Mouse (Mus musculus) hindbrain, postnatal 0 days (tissue): Measurements from ENCODE around the gene Tex30. TPM values are rescaled to one million over a fixed set of nuclear protein-coding genes. Genes with fewer than 3 reads are reported as not detected.
A peak's percentile ranks its signal among the peaks of the same experiment; 100 is the strongest.
"Not testable (repeated sequence)": the region's sequence is repeated elsewhere in the genome, so short reads cannot be mapped to it uniquely, and the experiment has no call there.

Source experiments
- ATAC-seq: fragments of 200-750 bp; cut with Nextera tagmentation; 2 replicates; pipeline ENCODE4 v1.8.0; 2017; ENCODE audit warnings: mild to moderate bottlenecking, moderate TSS enrichment, moderate library complexity
- DNase-seq: peaks from one replicate; pipeline ENCODE4 v3.0.0-alpha.2; 2015; ENCODE audit warnings: low spot score
- H3K27ac ChIP-seq: fragments of 300-500 bp; sonication (generic); 2 replicates; pipeline ENCODE4 v1.5.1; 2014; ENCODE audit warnings: mild to moderate bottlenecking
- H3K27me3 ChIP-seq: fragments of 300-500 bp; sonication (generic); 2 replicates; pipeline ENCODE4 v1.6.1; 2014; ENCODE audit warnings: low read length, mixed read lengths; ENCODE audit not compliant: insufficient read depth
- H3K36me3 ChIP-seq: fragments of 300-500 bp; sonication (generic); 2 replicates; pipeline ENCODE4 v1.6.1; 2014; ENCODE audit warnings: low read length, mixed read lengths; ENCODE audit not compliant: insufficient read depth
- H3K4me1 ChIP-seq: fragments of 300-500 bp; sonication (generic); 2 replicates; pipeline ENCODE4 v1.6.1; 2014; ENCODE audit warnings: antibody characterized with exemption, low read length, mixed read lengths; ENCODE audit not compliant: insufficient read depth
- H3K4me2 ChIP-seq: fragments of 300-500 bp; sonication (generic); 2 replicates; pipeline ENCODE4 v1.6.1; 2014; ENCODE audit warnings: low read depth, mild to moderate bottlenecking, low read length, moderate library complexity, mixed read lengths
- H3K4me3 ChIP-seq: fragments of 300-500 bp; sonication (generic); 2 replicates; pipeline ENCODE4 v1.5.1; 2014; ENCODE audit warnings: low read length
- H3K9ac ChIP-seq: fragments of 300-500 bp; sonication (generic); replicated peaks from 2 replicates; pipeline ENCODE4 v1.6.1; 2014; ENCODE audit warnings: mild to moderate bottlenecking, low read length, moderate library complexity, mixed read lengths
- H3K9me3 ChIP-seq: fragments of 300-500 bp; sonication (generic); 2 replicates; pipeline ENCODE4 v1.6.1; 2016; ENCODE audit warnings: low read length, mixed read lengths
- CTCF ChIP-seq: IDR thresholded peaks from 2 replicates; pipeline ENCODE4 v1.5.1; 2016; ENCODE audit warnings: antibody characterized with exemption, control low read depth, low read depth
- WGBS: fragments of 180-500 bp; shearing (Covaris S2); extraction: QIAGEN DNeasy Blood & Tissue Kit; methylation state at CpG from one replicate; pipeline ENCODE4 v1.1.7; 2014; 5-methylcytosine and 5-hydroxymethylcytosine counted together
- polyA plus RNA-seq: library from polyadenylated mRNA; unstranded; fragments of >200 nt; fragmentation: Nextera tagmentation; extraction: Ambion mirVana; gene quantifications from 2 replicates; pipeline ENCODE4 v1.2.1, GENCODE M21; 2015
- total RNA-seq: library from RNA; depleted of rRNA; stranded (reverse); fragments of >200 nt; gene quantifications from 2 replicates; pipeline ENCODE4 v1.2.3, GENCODE M21; 2014

The Tex30 gene
- total and polyA plus RNA-seq, 2 experiments from 2014 or later = 14.2 to 44.0 TPM

DNA sequence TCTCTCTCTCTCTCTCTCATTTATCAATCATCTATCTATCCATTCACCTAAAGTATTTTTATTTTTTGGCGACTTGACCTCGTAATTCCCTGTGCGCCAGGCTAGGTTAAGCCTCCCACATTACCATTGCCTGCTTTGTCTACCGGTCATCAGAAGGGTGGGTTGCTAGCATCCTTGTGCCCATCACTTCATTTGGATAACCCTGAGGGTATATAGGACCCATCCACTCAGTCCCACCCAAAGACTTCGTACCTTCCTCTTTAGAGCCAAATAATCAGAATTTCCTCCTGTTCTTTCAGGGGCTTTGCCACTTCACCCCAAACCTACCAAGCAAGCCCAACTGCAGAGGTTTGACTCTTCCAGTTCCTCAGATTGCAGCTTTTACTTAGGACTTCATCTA is 698 bp upstream of the Tex30 start:
- H3K9me3 ChIP-seq = no peaks in the 10 kb centered on the region
- H3K27me3 ChIP-seq = no peaks in the 10 kb centered on the region
- no peak for ATAC-seq
- DNase-seq = no peak
- 0 out of 2 replicates have a peak overlapping the region, but pooled peaks have one; percentile 72 for H3K9ac ChIP-seq
- H3K36me3 ChIP-seq = peaks cover 10% of the 10 kb centered on the region
- peak overlapping the region; percentile 66 for H3K4me2 ChIP-seq
- no peaks in the 10 kb centered on the region for H3K4me1 ChIP-seq
- peak overlapping the region; percentile 92 for H3K4me3 ChIP-seq
- no peak overlapping the region for H3K27ac ChIP-seq
- no peak for TF ChIP-seq CTCF
- WGBS = 11% methylated on average over 5 of the region's 5 CpGs

DNA sequence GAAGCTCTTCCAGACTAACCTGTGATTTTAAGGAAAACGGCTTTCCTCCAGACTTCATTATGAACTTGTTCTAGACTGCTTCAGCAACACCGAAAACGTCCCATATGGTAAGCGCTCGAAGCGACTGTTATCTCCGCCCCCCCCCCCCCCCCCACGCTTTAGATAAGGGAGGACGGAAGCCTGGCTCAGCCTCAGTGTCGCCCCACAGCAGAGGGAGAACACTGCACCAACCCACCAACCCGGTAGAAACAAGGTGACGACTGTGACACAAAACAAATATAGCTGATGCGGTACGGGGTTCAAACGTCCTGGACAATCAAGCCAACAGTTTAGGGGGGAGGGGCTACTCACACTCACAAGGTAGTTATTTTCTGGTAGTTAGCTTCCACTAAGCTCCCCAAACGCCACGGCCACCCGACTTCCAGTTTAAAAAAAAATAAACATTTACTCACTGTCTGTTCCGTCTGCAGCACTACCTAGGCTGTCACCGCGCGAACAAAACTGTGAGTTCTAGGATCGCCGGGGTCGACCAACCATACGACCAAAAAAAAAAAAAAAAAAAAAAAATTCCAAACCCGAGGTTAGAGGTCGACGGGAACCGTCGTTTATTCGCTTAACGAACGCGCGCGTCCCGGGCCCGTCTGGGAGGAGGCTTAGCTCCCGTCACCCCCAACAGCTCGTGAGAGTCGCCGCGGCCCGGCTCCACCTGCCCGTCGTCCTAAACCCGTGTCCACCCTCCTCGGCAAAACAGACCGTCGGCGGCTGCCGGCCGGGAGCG is 604 bp downstream of the Tex30 start:
- peak overlapping the region; percentile 80 for H3K27ac ChIP-seq
- no peaks in the 10 kb centered on the region for H3K9me3 ChIP-seq
- H3K9ac ChIP-seq = peak overlapping the region; percentile 72
- peaks cover 8% of the 10 kb centered on the region; the same call in 1 of the 2 replicates for H3K36me3 ChIP-seq
- no peaks in the 10 kb centered on the region for H3K27me3 ChIP-seq
- H3K4me2 ChIP-seq = peak overlapping the region; percentile 66
- ATAC-seq = peak; percentile 82
- H3K4me3 ChIP-seq = peak overlapping the region; percentile 92
- TF ChIP-seq CTCF = no peak
- under 1% methylated on average over 55 of the region's 55 CpGs for WGBS
- peak; percentile 46 for DNase-seq
- H3K4me1 ChIP-seq = no peaks in the 10 kb centered on the region

DNA sequence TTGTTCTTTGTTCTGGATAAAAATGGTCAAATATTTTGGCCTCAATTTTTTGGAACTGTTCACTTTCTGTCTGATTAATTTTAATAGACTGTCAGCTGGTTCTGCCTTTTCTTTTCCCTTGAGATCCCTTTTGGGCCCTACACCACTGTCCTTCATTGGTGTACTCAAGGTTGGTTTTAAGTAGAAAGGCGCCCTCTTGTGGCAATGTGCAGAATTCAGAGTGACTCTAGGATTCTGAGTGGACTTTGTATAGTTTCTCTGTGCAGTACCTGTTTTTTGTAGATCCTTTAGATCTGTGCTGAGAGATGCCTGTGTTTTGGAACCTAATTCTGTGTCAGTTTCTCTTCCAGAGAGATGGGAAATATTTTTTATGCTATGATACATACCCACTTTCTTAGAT is 37.6 kb downstream of the Tex30 start:
- Histone ChIP-seq H3K9ac (no peak overlapping the region), H3K36me3 (no peaks in the 10 kb centered on the region), H3K4me1 (no peaks in the 10 kb centered on the region), H3K27me3 (no peaks in the 10 kb centered on the region), H3K9me3 (no peaks in the 10 kb centered on the region), H3K4me2 (no peak overlapping the region), H3K27ac (no peak overlapping the region), H3K4me3 (no peak overlapping the region)
- ATAC-seq = peak; percentile 49; the same call in 1 of the 2 replicates
- DNase-seq = peak; percentile 65
- WGBS = 0% methylated on average over 1 of the region's 1 CpGs
- TF ChIP-seq CTCF = peak; percentile 68

DNA sequence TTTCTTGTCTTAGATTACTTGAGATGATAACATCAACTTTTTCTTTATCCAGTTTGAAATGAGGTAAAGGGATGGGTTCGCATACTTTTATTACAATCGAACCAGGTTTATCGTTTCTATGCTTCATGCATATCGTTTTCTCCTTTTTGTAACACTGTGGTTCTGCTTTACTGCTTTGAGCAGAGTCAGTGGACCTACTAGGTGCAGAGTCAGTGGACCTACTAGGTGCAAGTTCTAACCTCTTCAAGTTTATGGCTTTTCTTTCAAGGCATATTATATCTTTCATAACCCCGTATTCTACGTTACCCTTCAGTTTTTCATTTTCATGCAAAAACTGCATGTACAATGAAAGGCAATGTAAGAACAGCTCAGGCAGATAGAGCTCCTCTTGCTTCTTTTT is 38.8 kb downstream of the Tex30 start:
- Histone ChIP-seq H3K9me3 (no peaks in the 10 kb centered on the region), H3K4me1 (no peaks in the 10 kb centered on the region), H3K4me3 (no peak overlapping the region), H3K36me3 (no peaks in the 10 kb centered on the region), H3K27ac (no peak overlapping the region), H3K4me2 (no peak overlapping the region), H3K9ac (no peak overlapping the region), H3K27me3 (no peaks in the 10 kb centered on the region)
- WGBS = 95% methylated on average over 6 of the region's 6 CpGs
- DNase-seq (no peak), ATAC-seq (no peak)
- TF ChIP-seq CTCF = no peak

DNA sequence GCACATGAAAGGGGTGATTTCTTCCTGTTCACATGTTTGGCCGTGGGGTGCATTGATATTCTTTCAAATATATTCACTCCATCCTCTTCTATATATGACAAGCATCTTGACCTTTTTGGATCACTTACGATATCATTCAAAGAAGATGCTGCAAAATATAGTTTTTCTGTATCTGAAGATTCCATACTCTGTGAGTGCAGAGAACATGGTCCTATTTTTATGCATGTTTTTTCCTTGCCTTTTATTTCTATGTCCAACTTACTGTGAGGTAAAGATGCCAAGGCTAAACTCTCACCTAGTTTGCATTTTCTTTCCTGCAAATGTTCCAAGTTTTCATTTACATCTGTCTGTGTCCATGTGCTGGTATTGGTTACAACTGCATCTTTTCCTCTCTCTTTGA is 40.4 kb downstream of the Tex30 start, which contains the start of gene Gm8251:
TSS of gene Gm8251 (minus strand) at position 101 of the 400 bp plus-strand sequence.
- no peaks in the 10 kb centered on the region for H3K9me3 ChIP-seq
- H3K27me3 ChIP-seq = no peaks in the 10 kb centered on the region
- no peaks in the 10 kb centered on the region for H3K4me1 ChIP-seq
- H3K9ac ChIP-seq = no peak within 1 kb of the TSS
- H3K36me3 ChIP-seq = no peaks in the 10 kb centered on the region
- no peak for ATAC-seq
- no peak within 1 kb of the TSS for H3K4me3 ChIP-seq
- TF ChIP-seq CTCF = no peak
- whole genome bisulfite sequencing = 93% methylated on average over 2 of the region's 2 CpGs
- DNase-seq = no peak
- no peak within 1 kb of the TSS for H3K27ac ChIP-seq
- no peak within 1 kb of the TSS for H3K4me2 ChIP-seq

DNA sequence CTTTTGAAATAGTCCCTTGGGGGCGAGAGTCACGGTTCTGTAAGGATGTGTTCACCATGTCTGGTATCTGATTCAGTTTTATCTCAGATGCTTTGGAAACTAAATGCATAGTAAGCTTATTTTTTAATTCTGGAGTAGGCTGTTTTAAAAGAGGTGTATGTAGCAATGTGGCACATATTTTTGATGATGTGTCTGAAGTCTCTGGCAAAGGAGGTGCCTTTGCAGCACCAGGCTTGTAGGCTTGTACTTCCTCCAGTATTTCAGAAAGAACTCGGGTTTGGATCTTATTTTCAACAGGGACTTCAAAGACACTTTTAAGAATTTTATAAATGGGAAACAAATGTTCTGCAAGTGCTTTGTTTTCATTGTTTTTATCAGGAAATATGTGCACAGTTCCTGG is 44.4 kb downstream of the Tex30 start:
- DNase-seq (no peak), ATAC-seq (no peak)
- Histone ChIP-seq H3K4me3 (no peak overlapping the region), H3K4me2 (no peak overlapping the region), H3K36me3 (no peaks in the 10 kb centered on the region), H3K9me3 (no peaks in the 10 kb centered on the region), H3K4me1 (no peaks in the 10 kb centered on the region), H3K9ac (no peak overlapping the region), H3K27me3 (no peaks in the 10 kb centered on the region), H3K27ac (no peak overlapping the region)
- TF ChIP-seq CTCF = no peak
- WGBS = 89% methylated on average over 3 of the region's 3 CpGs

DNA sequence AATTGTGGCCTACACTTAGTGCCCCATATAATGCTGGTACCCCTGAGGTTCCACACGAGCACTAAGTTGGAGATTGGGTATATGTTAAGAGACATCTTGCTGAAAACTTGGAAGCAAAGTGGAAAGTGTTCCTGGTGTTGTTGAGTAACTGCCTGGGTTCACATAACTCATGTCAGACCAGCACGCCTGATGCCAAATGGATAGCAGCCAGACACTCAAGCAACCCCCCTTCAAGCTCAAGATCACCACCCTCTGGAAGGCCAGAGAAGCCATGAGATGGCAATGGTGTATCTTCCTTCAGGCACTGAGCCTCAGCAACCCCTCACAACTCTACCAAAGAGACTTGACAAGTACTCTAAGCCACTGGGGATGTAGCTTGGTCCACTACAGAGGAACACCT is 55.7 kb downstream of the Tex30 start:
- no peak for TF ChIP-seq CTCF
- H3K27ac ChIP-seq = no peak overlapping the region
- H3K4me1 ChIP-seq = no peaks in the 10 kb centered on the region
- no peaks in the 10 kb centered on the region for H3K36me3 ChIP-seq
- H3K27me3 ChIP-seq = no peaks in the 10 kb centered on the region
- H3K9me3 ChIP-seq = no peaks in the 10 kb centered on the region
- whole genome bisulfite sequencing = 73% methylated on average over 2 of the region's 2 CpGs
- no peak for DNase-seq
- ATAC-seq = no peak
- no peak overlapping the region for H3K4me2 ChIP-seq
- H3K4me3 ChIP-seq = no peak overlapping the region
- H3K9ac ChIP-seq = no peak overlapping the region

DNA sequence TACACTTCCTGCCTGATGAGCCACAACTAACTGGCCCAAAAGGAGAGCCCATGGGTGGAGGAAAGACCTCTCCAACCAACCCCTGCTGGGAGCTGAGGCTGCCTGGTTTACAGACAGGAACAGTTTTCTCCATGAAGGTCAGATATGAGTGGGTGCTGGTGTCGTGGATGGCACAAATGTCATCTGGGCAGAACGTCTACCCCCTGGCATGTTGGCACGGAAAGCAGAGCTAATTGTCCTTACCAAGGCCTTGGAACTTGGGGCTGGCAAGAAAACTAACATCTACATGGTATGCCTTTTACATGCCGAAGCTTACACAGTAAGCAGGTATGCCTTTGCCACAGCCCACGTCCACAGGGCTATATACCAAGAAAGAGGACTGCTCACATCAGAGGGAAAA is 56.6 kb downstream of the Tex30 start:
- WGBS = 76% methylated on average over 5 of the region's 5 CpGs

More for the DNA sequence above, 56.6 kb downstream of the Tex30 start:
- not testable (repeated sequence) for H3K27me3 ChIP-seq, ATAC-seq, H3K27ac ChIP-seq, H3K36me3 ChIP-seq, H3K9me3 ChIP-seq, H3K9ac ChIP-seq, H3K4me3 ChIP-seq, DNase-seq, H3K4me2 ChIP-seq, H3K4me1 ChIP-seq
